Mouse (Mus musculus): ENCODE measurements around the gene 4930578C19Rik. TPM values are rescaled to one million over a fixed set of nuclear protein-coding genes. Genes with fewer than 3 reads are reported as not detected.
"Not testable (repeated sequence)": the region's sequence is repeated elsewhere in the genome, so short reads cannot be mapped to it uniquely, and the experiment has no call there.

Gene 4930578C19Rik
- not detected in 3 replicates for total RNA-seq (2017)

- ATAC-seq (replicated peaks; ENCODE audit: insufficient number of reproducible peaks, low FRiP score, low TSS enrichment, poor library complexity, severe bottlenecking) = no peak
Observed at GRCm38 (mm10) chrX:18461198-18461601, at the start of gene 4930578C19Rik. TSS of gene 4930578C19Rik (minus strand) at chrX:18461397.

DNA sequence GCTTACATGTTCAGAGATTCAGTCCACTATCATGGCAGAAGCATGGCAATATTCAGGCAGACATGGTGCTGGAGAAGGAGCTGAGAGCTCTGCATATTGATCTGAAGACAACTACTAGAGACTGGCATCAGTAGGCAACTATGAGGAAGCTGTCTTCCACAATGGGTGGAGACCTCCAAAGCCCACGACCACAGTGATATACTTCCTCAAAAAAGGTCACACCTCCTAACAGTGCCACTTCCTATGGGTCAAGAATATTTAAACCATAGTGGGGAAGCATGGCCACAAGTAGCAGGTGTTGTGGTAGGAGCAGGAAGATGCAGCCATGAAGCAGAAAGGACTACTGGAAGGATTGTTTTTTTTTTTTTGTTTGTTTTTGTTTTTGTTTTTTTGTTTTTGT lies 6.5 kb upstream of the 4930578C19Rik start:
- ATAC-seq (replicated peaks; ENCODE audit: insufficient number of reproducible peaks, low FRiP score, low TSS enrichment, poor library complexity, severe bottlenecking) = no peak

DNA sequence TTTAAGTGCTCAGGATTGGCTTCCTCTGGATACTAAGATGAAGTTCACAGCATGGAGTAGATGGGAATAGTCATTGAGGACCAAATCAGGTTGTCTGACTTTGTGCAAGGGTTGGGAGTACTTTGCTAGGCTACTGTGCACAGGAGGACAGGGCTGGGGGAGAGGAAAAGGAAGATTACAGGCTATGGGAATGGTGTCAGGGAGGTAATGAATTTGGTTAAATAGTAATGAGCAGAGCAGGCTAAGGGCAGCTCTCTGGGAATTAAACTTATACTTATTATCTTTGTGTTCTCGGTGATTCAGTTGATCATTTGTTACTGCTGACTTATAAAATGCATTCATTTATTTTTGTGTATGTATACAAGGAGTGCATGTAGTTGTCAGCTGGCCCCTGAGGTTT lies 1.7 kb upstream of the 4930578C19Rik start:
- ATAC-seq (replicated peaks; ENCODE audit: insufficient number of reproducible peaks, low FRiP score, low TSS enrichment, poor library complexity, severe bottlenecking) = no peak

GRCm38 (mm10) chrX:18451559-18451958 lies 9.6 kb downstream of the 4930578C19Rik start:
- no peak for ATAC-seq (replicated peaks; ENCODE audit: insufficient number of reproducible peaks, low FRiP score, low TSS enrichment, poor library complexity, severe bottlenecking)

- ATAC-seq (replicated peaks; ENCODE audit: insufficient number of reproducible peaks, low FRiP score, low TSS enrichment, poor library complexity, severe bottlenecking) = no peak
Observed at GRCm38 (mm10) chrX:18442066-18442465, 19.1 kb downstream of the 4930578C19Rik start.

- no peak for ATAC-seq (replicated peaks; ENCODE audit: insufficient number of reproducible peaks, low FRiP score, low TSS enrichment, poor library complexity, severe bottlenecking)
Observed at GRCm38 (mm10) chrX:18425451-18425850, 35.7 kb downstream of the 4930578C19Rik start.

DNA sequence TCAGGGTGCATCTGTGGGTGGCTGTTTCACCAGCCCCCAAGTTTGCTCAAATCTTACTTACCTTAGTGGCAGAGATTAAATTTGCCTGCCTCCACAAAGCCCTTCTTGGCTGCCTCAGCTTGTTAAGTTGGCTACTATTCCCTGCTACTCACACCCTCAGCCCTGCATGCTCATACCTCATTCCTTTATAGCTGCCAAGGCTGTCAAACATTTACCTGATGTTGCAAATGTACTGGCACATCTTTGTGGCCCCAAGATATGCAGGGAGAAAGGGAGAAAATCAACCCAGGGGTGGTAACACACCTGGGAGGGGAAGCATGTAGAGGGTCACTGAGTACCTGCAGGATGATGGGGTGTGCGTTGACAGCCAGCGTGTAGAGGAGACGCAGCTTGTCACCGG lies 38.0 kb downstream of the 4930578C19Rik start:
- ATAC-seq (replicated peaks; ENCODE audit: insufficient number of reproducible peaks, low FRiP score, low TSS enrichment, poor library complexity, severe bottlenecking) = no peak

DNA sequence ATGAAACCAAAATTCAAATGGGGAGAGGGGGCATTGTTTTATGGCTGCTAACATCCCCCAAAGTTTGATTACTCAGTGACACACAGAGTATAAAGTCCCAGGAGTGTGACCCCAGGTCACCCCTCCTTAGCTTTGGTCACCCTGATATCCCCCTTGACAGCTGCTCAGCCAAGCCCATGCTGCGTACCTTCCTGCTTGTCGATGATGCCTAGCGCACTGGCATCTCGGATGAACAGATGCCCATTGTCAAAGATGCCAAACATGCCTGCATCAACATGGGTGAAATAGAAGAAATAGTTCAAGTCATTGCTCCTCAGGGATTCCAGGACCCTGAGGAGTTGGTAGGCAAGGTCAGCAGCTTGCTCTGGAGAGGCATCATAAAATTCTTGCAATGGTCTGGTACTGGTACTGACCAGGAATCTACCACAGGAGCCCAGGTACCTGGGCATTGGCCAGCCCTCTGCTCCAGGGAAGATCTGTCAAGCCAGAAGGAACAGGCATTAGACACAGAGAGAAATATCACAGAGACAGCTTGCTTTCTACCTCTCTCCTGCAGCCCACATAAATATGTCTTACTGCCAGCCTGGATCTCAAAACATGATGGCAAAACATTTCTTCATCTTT lies 40.9 kb downstream of the 4930578C19Rik start:
- ATAC-seq (replicated peaks; ENCODE audit: insufficient number of reproducible peaks, low FRiP score, low TSS enrichment, poor library complexity, severe bottlenecking) = no peak

GRCm38 (mm10) chrX:18418977-18419376 lies 42.2 kb downstream of the 4930578C19Rik start:
- no peak for ATAC-seq (replicated peaks; ENCODE audit: insufficient number of reproducible peaks, low FRiP score, low TSS enrichment, poor library complexity, severe bottlenecking)

DNA sequence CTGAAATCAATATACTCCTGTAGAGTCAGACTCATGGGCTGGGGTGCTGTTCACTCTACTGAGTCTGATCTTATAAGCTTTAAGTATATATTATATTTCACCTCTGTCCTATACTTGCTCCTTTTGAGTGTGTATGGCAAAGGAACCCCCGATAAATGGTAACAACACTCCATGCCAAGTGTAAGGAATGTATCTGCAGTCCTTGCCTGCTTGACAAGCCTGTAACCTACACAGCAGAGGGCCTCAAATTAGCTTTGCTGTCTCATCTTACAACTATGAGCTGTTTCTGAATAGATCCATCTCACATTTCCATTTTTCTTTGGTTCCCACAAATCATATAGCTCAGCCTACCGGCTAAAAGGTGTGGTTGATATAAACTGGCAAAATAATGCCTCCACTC lies 46.6 kb downstream of the 4930578C19Rik start:
- ATAC-seq (replicated peaks; ENCODE audit: insufficient number of reproducible peaks, low FRiP score, low TSS enrichment, poor library complexity, severe bottlenecking) = no peak

- ATAC-seq (replicated peaks; ENCODE audit: insufficient number of reproducible peaks, low FRiP score, low TSS enrichment, poor library complexity, severe bottlenecking) = no peak
Observed at GRCm38 (mm10) chrX:18411071-18411840, 49.9 kb downstream of the 4930578C19Rik start.

- no peak for ATAC-seq (replicated peaks; ENCODE audit: insufficient number of reproducible peaks, low FRiP score, low TSS enrichment, poor library complexity, severe bottlenecking)
Observed at GRCm38 (mm10) chrX:18409598-18409997, 51.6 kb downstream of the 4930578C19Rik start.

GRCm38 (mm10) chrX:18402296-18402695 lies 58.9 kb downstream of the 4930578C19Rik start:
- ATAC-seq (replicated peaks; ENCODE audit: insufficient number of reproducible peaks, low FRiP score, low TSS enrichment, poor library complexity, severe bottlenecking) = no peak

- ATAC-seq (replicated peaks; ENCODE audit: insufficient number of reproducible peaks, low FRiP score, low TSS enrichment, poor library complexity, severe bottlenecking) = no peak
Observed at GRCm38 (mm10) chrX:18396700-18397099, 64.5 kb downstream of the 4930578C19Rik start.

GRCm38 (mm10) chrX:18384181-18384580 lies 77.0 kb downstream of the 4930578C19Rik start:
- ATAC-seq (replicated peaks; ENCODE audit: insufficient number of reproducible peaks, low FRiP score, low TSS enrichment, poor library complexity, severe bottlenecking) = not testable (repeated sequence)

Measured in monocyte, adult 5-6 weeks (primary cell).